Mouse (Mus musculus): Measurements from ENCODE around the gene Pex12. TPM values are rescaled to one million over a fixed set of nuclear protein-coding genes. Genes with fewer than 3 reads are reported as not detected.
"Not testable (repeated sequence)": the region's sequence is repeated elsewhere in the genome, so short reads cannot be mapped to it uniquely, and the experiment has no call there.

Pex12 gene
- 14.1 and 14.4 TPM in 2 replicates for polyA plus RNA-seq (2015; fragmentation: Nextera tagmentation; extraction: Ambion mirVana)

GRCm38 (mm10) chr11:83302526-83303251 lies at the start of gene Pex12:
Gene Pex12 (minus strand): TSS chr11:83302586.
- WGBS = under 1% methylated on average over 51 of the region's 51 CpGs

GRCm38 (mm10) chr11:83341716-83342245 lies 39.4 kb upstream of the Pex12 start:
- H3K4me3 ChIP-seq (replicated peaks) = no peak overlapping the region
- no peak overlapping the region for H3K9ac ChIP-seq
- 75% methylated on average over 3 of the region's 3 CpGs for WGBS
- H3K27me3 ChIP-seq = no peaks in the 10 kb centered on the region
- no peak for ATAC-seq (ENCODE audit: insufficient number of reproducible peaks, low FRiP score, low TSS enrichment, low read depth)
- no peaks in the 10 kb centered on the region for H3K9me3 ChIP-seq (replicated peaks)
- H3K27ac ChIP-seq (replicated peaks) = no peak overlapping the region
- peaks cover 62% of the 10 kb centered on the region for H3K36me3 ChIP-seq
- H3K4me2 ChIP-seq (replicated peaks) = no peak overlapping the region
- no peaks in the 10 kb centered on the region for H3K4me1 ChIP-seq

More at GRCm38 (mm10) chr11:83302526-83303251, at the start of gene Pex12:
- peak within 1 kb of the TSS; percentile 95 for H3K4me3 ChIP-seq (replicated peaks)
- H3K36me3 ChIP-seq = no peaks in the 10 kb centered on the region; the same call in 1 of the 2 replicates
- H3K4me1 ChIP-seq = peaks cover 23% of the 10 kb centered on the region
- H3K27ac ChIP-seq (replicated peaks) = peak within 1 kb of the TSS; percentile 94
- no peaks in the 10 kb centered on the region for H3K9me3 ChIP-seq (replicated peaks)
- peak; percentile 75 for ATAC-seq (ENCODE audit: insufficient number of reproducible peaks, low FRiP score, low TSS enrichment, low read depth)
- H3K4me2 ChIP-seq (replicated peaks) = peak within 1 kb of the TSS; percentile 61
- H3K27me3 ChIP-seq = no peaks in the 10 kb centered on the region
- H3K9ac ChIP-seq = peak within 1 kb of the TSS; percentile 90

- no peak overlapping the region for H3K9ac ChIP-seq
- WGBS = 59% methylated on average over 2 of the region's 2 CpGs
- H3K4me1 ChIP-seq = no peaks in the 10 kb centered on the region
- H3K27ac ChIP-seq (replicated peaks) = no peak overlapping the region
- ATAC-seq (ENCODE audit: insufficient number of reproducible peaks, low FRiP score, low TSS enrichment, low read depth) = no peak
- H3K4me3 ChIP-seq (replicated peaks) = no peak overlapping the region
- H3K9me3 ChIP-seq (replicated peaks) = no peaks in the 10 kb centered on the region
- H3K36me3 ChIP-seq = peaks cover 72% of the 10 kb centered on the region
- H3K4me2 ChIP-seq (replicated peaks) = no peak overlapping the region
- no peaks in the 10 kb centered on the region for H3K27me3 ChIP-seq
Measured at GRCm38 (mm10) chr11:83339705-83340104, 37.3 kb upstream of the Pex12 start.

GRCm38 (mm10) chr11:83335826-83336225 lies 33.4 kb upstream of the Pex12 start:
- Histone ChIP-seq H3K4me3 (replicated peaks) (no peak overlapping the region), H3K9ac (no peak overlapping the region), H3K27ac (replicated peaks) (no peak overlapping the region), H3K9me3 (replicated peaks) (no peaks in the 10 kb centered on the region), H3K4me1 (no peaks in the 10 kb centered on the region), H3K36me3 (peaks cover 64% of the 10 kb centered on the region), H3K27me3 (no peaks in the 10 kb centered on the region), H3K4me2 (replicated peaks) (no peak overlapping the region)
- ATAC-seq (ENCODE audit: insufficient number of reproducible peaks, low FRiP score, low TSS enrichment, low read depth) = no peak
- 91% methylated on average over 7 of the region's 7 CpGs for WGBS

GRCm38 (mm10) chr11:83327427-83327826 lies 25.0 kb upstream of the Pex12 start:
- Histone ChIP-seq H3K9ac (no peak overlapping the region), H3K4me1 (no peaks in the 10 kb centered on the region), H3K4me3 (replicated peaks) (no peak overlapping the region), H3K27me3 (no peaks in the 10 kb centered on the region), H3K36me3 (peaks cover 61% of the 10 kb centered on the region), H3K9me3 (replicated peaks) (no peaks in the 10 kb centered on the region), H3K27ac (replicated peaks) (no peak overlapping the region), H3K4me2 (replicated peaks) (no peak overlapping the region)
- 65% methylated on average over 3 of the region's 3 CpGs for WGBS
- ATAC-seq (ENCODE audit: insufficient number of reproducible peaks, low FRiP score, low TSS enrichment, low read depth) = no peak

- WGBS = 89% methylated on average over 3 of the region's 3 CpGs
Measured at GRCm38 (mm10) chr11:83326692-83327091, 24.3 kb upstream of the Pex12 start.

GRCm38 (mm10) chr11:83319048-83319447 lies 16.7 kb upstream of the Pex12 start:
- Histone ChIP-seq H3K27ac (replicated peaks) (no peak overlapping the region), H3K4me1 (no peaks in the 10 kb centered on the region), H3K27me3 (no peaks in the 10 kb centered on the region), H3K4me2 (replicated peaks) (no peak overlapping the region), H3K9me3 (replicated peaks) (no peaks in the 10 kb centered on the region), H3K36me3 (peaks cover 58% of the 10 kb centered on the region), H3K4me3 (replicated peaks) (no peak overlapping the region), H3K9ac (no peak overlapping the region)
- ATAC-seq (ENCODE audit: insufficient number of reproducible peaks, low FRiP score, low TSS enrichment, low read depth) = no peak
- WGBS = 79% methylated on average over 4 of the region's 4 CpGs

More at GRCm38 (mm10) chr11:83326692-83327091, 24.3 kb upstream of the Pex12 start:
- H3K9ac ChIP-seq; H3K9me3 ChIP-seq (replicated peaks); H3K27ac ChIP-seq (replicated peaks); H3K27me3 ChIP-seq; H3K4me3 ChIP-seq (replicated peaks); ATAC-seq (ENCODE audit: insufficient number of reproducible peaks, low FRiP score, low TSS enrichment, low read depth); H3K4me1 ChIP-seq; H3K4me2 ChIP-seq (replicated peaks): not testable (repeated sequence)
- H3K36me3 ChIP-seq = peaks cover 67% of the 10 kb centered on the region

GRCm38 (mm10) chr11:83312471-83312870 lies 10.1 kb upstream of the Pex12 start:
- H3K4me3 ChIP-seq (replicated peaks) = no peak overlapping the region
- WGBS = 53% methylated on average over 5 of the region's 5 CpGs
- H3K27ac ChIP-seq (replicated peaks) = no peak overlapping the region
- no peaks in the 10 kb centered on the region for H3K27me3 ChIP-seq
- H3K4me2 ChIP-seq (replicated peaks) = no peak overlapping the region
- H3K36me3 ChIP-seq = peaks cover 26% of the 10 kb centered on the region
- no peak overlapping the region for H3K9ac ChIP-seq
- no peaks in the 10 kb centered on the region for H3K4me1 ChIP-seq
- ATAC-seq (ENCODE audit: insufficient number of reproducible peaks, low FRiP score, low TSS enrichment, low read depth) = no peak
- H3K9me3 ChIP-seq (replicated peaks) = no peaks in the 10 kb centered on the region

GRCm38 (mm10) chr11:83306700-83307253 lies 4.4 kb upstream of the Pex12 start:
- ATAC-seq (ENCODE audit: insufficient number of reproducible peaks, low FRiP score, low TSS enrichment, low read depth) = no peak
- no peaks in the 10 kb centered on the region for H3K9me3 ChIP-seq (replicated peaks)
- H3K27me3 ChIP-seq = no peaks in the 10 kb centered on the region
- no peak overlapping the region for H3K4me3 ChIP-seq (replicated peaks)
- H3K27ac ChIP-seq (replicated peaks) = no peak overlapping the region
- no peak overlapping the region for H3K9ac ChIP-seq
- H3K4me2 ChIP-seq (replicated peaks) = no peak overlapping the region
- 70% methylated on average over 4 of the region's 4 CpGs for WGBS
- H3K36me3 ChIP-seq = peaks cover 16% of the 10 kb centered on the region
- peaks cover 17% of the 10 kb centered on the region for H3K4me1 ChIP-seq

- Histone ChIP-seq H3K9ac (no peak overlapping the region), H3K4me1 (peaks cover 17% of the 10 kb centered on the region), H3K27me3 (no peaks in the 10 kb centered on the region), H3K36me3 (peaks cover 12% of the 10 kb centered on the region; the same call in 1 of the 2 replicates), H3K27ac (replicated peaks) (no peak overlapping the region), H3K4me3 (replicated peaks) (0 out of 2 replicates have a peak overlapping the region, but pooled peaks have one; percentile 95), H3K9me3 (replicated peaks) (no peaks in the 10 kb centered on the region), H3K4me2 (replicated peaks) (no peak overlapping the region)
- WGBS = 89% methylated on average over 2 of the region's 2 CpGs
- ATAC-seq (ENCODE audit: insufficient number of reproducible peaks, low FRiP score, low TSS enrichment, low read depth) = no peak
Measured at GRCm38 (mm10) chr11:83304485-83304884, 2.1 kb upstream of the Pex12 start.

- ATAC-seq (ENCODE audit: insufficient number of reproducible peaks, low FRiP score, low TSS enrichment, low read depth) = no peak
- Histone ChIP-seq H3K4me3 (replicated peaks) (peak overlapping the region; percentile 95), H3K36me3 (peaks cover 8% of the 10 kb centered on the region; the same call in 1 of the 2 replicates), H3K4me1 (peaks cover 17% of the 10 kb centered on the region), H3K27me3 (no peaks in the 10 kb centered on the region), H3K27ac (replicated peaks) (no peak overlapping the region), H3K9me3 (replicated peaks) (no peaks in the 10 kb centered on the region), H3K9ac (no peak overlapping the region), H3K4me2 (replicated peaks) (peak overlapping the region; percentile 61)
- WGBS = 26% methylated on average over 5 of the region's 5 CpGs
Measured at GRCm38 (mm10) chr11:83303751-83304150, 1.4 kb upstream of the Pex12 start.
